Mouse (Mus musculus) hindbrain, embryonic 15.5 days (tissue): ENCODE measurements at regions not wholly inside any gene's neighbourhood (a gene's known extent, or its start where the extent isn't known, plus 50 kb on each side); places are given as distances from the start of the nearest gene placed in this dataset.

Experiments
- ATAC-seq: fragments of 200-750 bp; cut with Nextera tagmentation; 2 replicates; pipeline ENCODE4 v1.8.0; 2017; ENCODE audit warnings: low read depth, moderate number of reproducible peaks, moderate TSS enrichment; ENCODE audit not compliant: low FRiP score
- H3K27ac ChIP-seq: fragments of 300-500 bp; sonication (generic); replicated peaks from 2 replicates; pipeline ENCODE4 v1.5.1; 2015; ENCODE audit warnings: mild to moderate bottlenecking, inconsistent platforms
- H3K27me3 ChIP-seq: fragments of 300-500 bp; sonication (generic); 2 replicates; pipeline ENCODE4 v1.6.1; 2015; ENCODE audit warnings: control low read depth, inconsistent platforms
- H3K36me3 ChIP-seq: fragments of 300-500 bp; sonication (generic); 2 replicates; pipeline ENCODE4 v1.6.1; 2015; ENCODE audit warnings: control low read depth, inconsistent platforms
- H3K4me1 ChIP-seq: fragments of 300-500 bp; sonication (generic); replicated peaks from 2 replicates; pipeline ENCODE4 v1.6.1; 2015; ENCODE audit warnings: control low read depth, inconsistent platforms
- H3K4me2 ChIP-seq: fragments of 300-500 bp; sonication (generic); 2 replicates; pipeline ENCODE4 v1.6.1; 2015; ENCODE audit warnings: moderate library complexity, mild to moderate bottlenecking, inconsistent platforms
- H3K4me3 ChIP-seq: fragments of 300-500 bp; sonication (generic); 2 replicates; pipeline ENCODE4 v1.5.1; 2015; ENCODE audit warnings: mild to moderate bottlenecking, inconsistent platforms
- H3K9ac ChIP-seq: fragments of 300-500 bp; sonication (generic); 2 replicates; pipeline ENCODE4 v1.6.1; 2015; ENCODE audit warnings: inconsistent platforms
- H3K9me3 ChIP-seq: fragments of 300-500 bp; sonication (generic); 2 replicates; pipeline ENCODE4 v1.6.1; 2016; ENCODE audit warnings: control low read depth, inconsistent platforms
- WGBS: fragments of 180-500 bp; shearing (Covaris S2); methylation state at CpG from one replicate; pipeline ENCODE4 v1.1.7; 2015; 5-methylcytosine and 5-hydroxymethylcytosine counted together

DNA sequence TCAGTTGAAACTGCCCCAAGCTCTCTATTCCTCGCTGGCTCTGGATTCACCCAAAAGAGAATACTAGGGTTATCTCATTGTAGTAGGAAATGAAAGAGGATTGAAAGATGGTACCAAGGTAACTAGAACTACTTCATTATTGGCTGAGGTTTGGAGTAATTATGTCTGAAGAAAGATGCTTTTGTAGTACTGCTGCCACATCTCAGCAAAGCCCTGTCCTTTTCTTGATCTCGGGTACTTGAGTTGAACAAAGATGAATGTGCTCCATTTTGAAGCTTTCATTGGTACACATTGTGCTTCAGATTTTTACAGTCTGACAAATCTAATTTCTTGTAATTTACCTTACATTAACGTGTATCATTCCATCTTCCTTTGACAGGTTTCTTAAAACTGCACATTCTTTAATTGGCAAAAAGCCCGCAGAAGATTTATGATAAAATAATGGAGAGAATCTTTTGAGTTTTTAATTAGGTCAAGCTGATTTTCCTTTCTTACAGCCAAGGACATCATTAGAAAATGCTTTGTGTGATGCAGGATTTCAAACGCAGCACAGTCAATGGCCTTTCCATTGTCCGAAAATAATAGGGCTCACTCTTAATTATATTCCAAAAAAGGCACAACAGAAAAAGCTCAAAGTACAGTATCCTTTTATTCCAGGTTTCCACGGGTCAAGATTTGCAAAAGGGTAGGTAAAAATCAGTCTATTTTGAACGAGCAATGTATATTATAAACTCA is 1791.7 kb upstream of the Nudt12 start:
- ATAC-seq: no peak
- Histone ChIP-seq H3K4me1 (no peaks in the 10 kb centered on the region), H3K4me3 (no peak overlapping the region), H3K9ac (no peak overlapping the region), H3K27me3 (no peaks in the 10 kb centered on the region), H3K36me3 (no peaks in the 10 kb centered on the region), H3K27ac (no peak overlapping the region), H3K4me2 (no peak overlapping the region), H3K9me3 (no peaks in the 10 kb centered on the region)
- WGBS: 51% methylated on average over 8 of the region's 8 CpGs

DNA sequence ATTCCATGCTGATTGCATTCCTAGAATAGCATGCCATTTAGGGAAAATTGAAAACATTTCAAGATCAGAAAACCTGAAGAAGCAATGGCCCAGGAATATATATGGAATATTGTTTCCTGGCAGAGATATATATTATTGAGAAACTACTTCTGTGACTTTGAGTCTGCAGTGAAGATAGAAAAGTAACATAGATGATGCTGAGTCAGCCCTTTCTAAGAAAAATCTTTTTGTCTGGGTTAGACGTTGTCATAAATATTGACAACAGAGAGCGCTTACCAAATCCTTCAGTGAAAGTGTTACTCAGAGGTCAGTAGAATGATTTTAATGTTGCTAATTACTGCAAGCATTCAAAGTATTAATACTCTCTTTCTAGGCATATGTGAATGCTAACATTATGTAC is 1749.1 kb upstream of the Nudt12 start:
- H3K27me3 ChIP-seq: no peaks in the 10 kb centered on the region
- no peak for ATAC-seq
- 84% methylated on average over 2 of the region's 2 CpGs for WGBS
- H3K36me3 ChIP-seq: no peaks in the 10 kb centered on the region
- no peak overlapping the region for H3K4me2 ChIP-seq
- H3K4me3 ChIP-seq: no peak overlapping the region
- no peaks in the 10 kb centered on the region for H3K4me1 ChIP-seq
- H3K9ac ChIP-seq: no peak overlapping the region
- no peak overlapping the region for H3K27ac ChIP-seq
- H3K9me3 ChIP-seq: no peaks in the 10 kb centered on the region

DNA sequence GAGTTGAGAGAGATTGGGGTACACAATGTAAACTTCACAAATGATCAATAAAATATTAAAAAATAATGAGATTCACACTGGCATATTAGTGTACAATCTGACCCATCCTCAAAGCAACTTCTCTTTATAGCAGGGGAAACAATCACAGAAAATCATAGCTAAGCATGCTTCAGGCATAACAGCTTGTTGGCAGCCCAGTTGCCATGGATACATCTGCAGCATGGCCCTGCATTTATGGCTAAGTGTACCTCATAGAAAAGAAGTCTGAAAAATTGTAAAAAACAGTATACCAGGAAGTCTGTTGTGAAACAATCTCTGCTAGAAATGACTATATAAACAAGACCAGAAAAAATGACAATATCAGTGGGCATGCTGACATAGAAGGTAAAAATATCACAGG is 1747.9 kb upstream of the Nudt12 start:
- ATAC-seq: no peak

DNA sequence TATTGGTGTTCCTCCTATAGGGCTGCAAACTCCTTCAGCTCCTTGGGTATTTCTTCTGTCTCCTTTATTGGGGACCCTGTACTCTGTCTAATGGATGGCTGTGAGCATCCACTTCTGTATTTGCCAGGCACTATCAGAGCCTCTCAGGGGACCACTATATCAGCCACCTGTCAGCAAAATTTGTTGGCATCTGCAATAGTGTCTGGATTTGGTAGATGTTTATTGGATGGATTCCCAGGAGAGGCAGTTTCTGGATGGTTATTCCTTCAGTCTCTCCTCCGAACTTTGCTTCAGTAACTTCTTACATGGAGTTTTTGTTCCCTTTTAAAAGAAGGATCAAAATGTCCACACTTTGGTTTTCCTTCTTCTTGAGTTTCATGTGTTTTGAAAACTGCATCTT is 1729.7 kb upstream of the Nudt12 start:
- Histone ChIP-seq H3K9ac (no peak overlapping the region), H3K9me3 (no peaks in the 10 kb centered on the region), H3K27ac (no peak overlapping the region), H3K4me2 (no peak overlapping the region), H3K4me3 (no peak overlapping the region), H3K27me3 (no peaks in the 10 kb centered on the region), H3K4me1 (no peaks in the 10 kb centered on the region), H3K36me3 (no peaks in the 10 kb centered on the region)
- 74% methylated on average over 1 of the region's 1 CpGs for WGBS
- no peak for ATAC-seq

More for the DNA sequence above, 1747.9 kb upstream of the Nudt12 start:
- Histone ChIP-seq H3K27ac (no peak overlapping the region), H3K9me3 (no peaks in the 10 kb centered on the region), H3K4me2 (no peak overlapping the region), H3K27me3 (no peaks in the 10 kb centered on the region), H3K9ac (no peak overlapping the region), H3K4me3 (no peak overlapping the region), H3K4me1 (no peaks in the 10 kb centered on the region), H3K36me3 (no peaks in the 10 kb centered on the region)

DNA sequence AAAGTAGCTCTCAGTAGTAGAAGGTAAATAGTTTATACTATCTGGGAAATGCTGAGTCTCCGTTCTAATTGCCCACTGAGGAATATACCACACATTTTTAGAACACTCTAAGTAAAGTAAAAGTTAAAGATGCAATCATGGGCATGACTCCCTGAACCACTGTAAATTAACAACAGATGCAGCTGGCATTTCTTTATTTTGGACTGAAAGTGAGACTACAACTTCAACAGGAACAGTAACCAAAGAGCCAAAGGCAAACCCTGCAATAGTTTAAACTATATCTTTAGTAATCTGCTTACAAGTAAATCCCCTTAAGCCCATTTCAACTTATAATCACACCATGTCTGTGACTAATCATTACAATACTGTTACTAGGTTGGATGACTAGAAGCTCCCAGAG is 1725.0 kb upstream of the Nudt12 start:
- ATAC-seq: no peak
- H3K4me3 ChIP-seq: no peak overlapping the region
- no peak overlapping the region for H3K4me2 ChIP-seq
- no peaks in the 10 kb centered on the region for H3K27me3 ChIP-seq
- no peak overlapping the region for H3K27ac ChIP-seq
- WGBS: 78% methylated on average over 1 of the region's 1 CpGs
- H3K36me3 ChIP-seq: no peaks in the 10 kb centered on the region
- H3K9me3 ChIP-seq: no peaks in the 10 kb centered on the region
- H3K4me1 ChIP-seq: no peaks in the 10 kb centered on the region
- H3K9ac ChIP-seq: no peak overlapping the region

DNA sequence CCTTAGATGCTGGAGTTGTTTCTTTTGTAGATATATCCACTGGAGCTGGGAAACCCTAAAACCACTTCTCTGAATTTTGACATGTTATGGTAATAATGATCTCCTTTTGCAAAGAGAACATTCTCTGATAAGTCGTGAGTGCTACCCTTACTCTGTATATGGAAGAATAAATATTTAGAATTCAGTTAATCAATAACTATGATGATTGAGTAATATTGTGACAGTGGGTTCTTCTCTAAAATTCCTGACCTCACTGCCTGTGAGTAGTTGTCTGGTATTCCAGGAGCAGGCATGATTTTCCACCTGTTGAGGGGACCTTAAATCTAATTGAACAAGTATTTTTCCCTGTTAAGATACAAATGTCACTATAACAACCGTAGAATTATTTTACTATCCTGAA is 1707.0 kb upstream of the Nudt12 start:
- no peaks in the 10 kb centered on the region for H3K27me3 ChIP-seq
- no peaks in the 10 kb centered on the region for H3K36me3 ChIP-seq
- H3K4me2 ChIP-seq: no peak overlapping the region
- ATAC-seq: no peak
- H3K9ac ChIP-seq: no peak overlapping the region
- no peak overlapping the region for H3K27ac ChIP-seq
- H3K4me1 ChIP-seq: no peaks in the 10 kb centered on the region
- no peaks in the 10 kb centered on the region for H3K9me3 ChIP-seq
- 89% methylated on average over 2 of the region's 2 CpGs for WGBS
- no peak overlapping the region for H3K4me3 ChIP-seq

DNA sequence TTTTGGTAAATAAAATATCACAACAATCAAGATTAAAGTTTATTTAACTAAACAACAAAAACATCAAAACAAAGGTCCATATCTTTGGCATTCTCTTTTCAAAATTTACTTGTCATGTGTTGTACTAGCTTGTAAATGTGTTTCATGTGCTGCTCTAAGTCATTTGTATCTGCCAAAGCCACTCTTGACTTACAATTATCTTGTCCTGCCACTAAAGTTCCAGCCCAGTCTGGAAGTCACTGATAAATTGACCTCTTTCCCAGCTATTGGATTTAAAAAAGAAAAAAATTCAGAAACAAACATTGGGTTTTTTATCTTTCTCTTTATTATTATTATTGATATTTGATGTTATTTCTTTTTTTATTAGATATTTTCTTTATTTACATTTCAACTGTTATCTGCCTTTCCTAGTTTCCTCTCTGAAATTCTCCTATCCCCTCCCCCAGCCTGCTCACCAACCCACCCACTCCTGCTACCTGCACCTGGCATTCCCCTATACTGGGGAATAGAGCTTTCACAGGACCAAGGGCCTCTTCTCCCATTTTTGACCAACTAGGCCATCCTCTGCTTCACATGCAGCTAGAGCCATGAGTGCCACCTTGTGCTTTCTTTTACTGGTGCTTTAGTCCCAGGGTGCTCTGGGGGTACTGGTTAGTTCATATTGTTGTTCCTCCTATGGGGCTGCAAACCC is 1704.9 kb upstream of the Nudt12 start:
- Histone ChIP-seq H3K9ac (no peak overlapping the region), H3K27me3 (no peaks in the 10 kb centered on the region), H3K4me3 (no peak overlapping the region), H3K4me2 (no peak overlapping the region), H3K4me1 (no peaks in the 10 kb centered on the region), H3K9me3 (no peaks in the 10 kb centered on the region), H3K27ac (no peak overlapping the region), H3K36me3 (no peaks in the 10 kb centered on the region)
- ATAC-seq: no peak

DNA sequence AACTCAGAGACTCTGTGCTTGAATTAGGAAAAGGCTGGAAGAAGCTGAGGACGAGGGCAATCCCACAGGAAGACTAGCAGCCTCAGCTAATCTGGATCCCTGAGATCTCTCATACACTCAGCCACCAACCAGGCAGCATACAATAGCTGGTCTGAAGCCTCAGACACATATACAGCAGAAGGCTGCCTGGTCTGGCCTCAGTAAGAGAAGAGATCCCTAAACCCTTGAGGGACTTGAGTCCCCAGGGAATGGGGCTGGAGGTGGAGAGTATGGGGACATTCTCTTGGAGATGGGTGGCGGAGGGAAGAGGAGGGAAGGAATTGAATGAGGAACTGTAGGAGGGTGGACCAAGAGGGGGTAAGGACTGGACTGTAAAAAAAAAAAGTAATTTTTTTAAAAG is 1704.3 kb upstream of the Nudt12 start:
- Histone ChIP-seq H3K4me3 (no peak overlapping the region), H3K27ac (no peak overlapping the region), H3K4me1 (no peaks in the 10 kb centered on the region), H3K4me2 (no peak overlapping the region), H3K36me3 (no peaks in the 10 kb centered on the region), H3K9ac (no peak overlapping the region), H3K27me3 (no peaks in the 10 kb centered on the region), H3K9me3 (no peaks in the 10 kb centered on the region)
- 80% methylated on average over 2 of the region's 2 CpGs for WGBS
- ATAC-seq: no peak
